Mouse (Mus musculus) stomach, postnatal 0 days (tissue): ENCODE results near the gene Fkbp5.

Source experiments
- CTCF ChIP-seq: IDR thresholded peaks from 2 replicates; pipeline ENCODE4 v1.5.1; 2016; ENCODE audit warnings: antibody characterized with exemption, low read depth, mild to moderate bottlenecking, moderate library complexity
- EP300 ChIP-seq: optimal IDR thresholded peaks from 2 replicates; pipeline ENCODE3; 2016; ENCODE audit warnings: antibody characterized with exemption

DNA sequence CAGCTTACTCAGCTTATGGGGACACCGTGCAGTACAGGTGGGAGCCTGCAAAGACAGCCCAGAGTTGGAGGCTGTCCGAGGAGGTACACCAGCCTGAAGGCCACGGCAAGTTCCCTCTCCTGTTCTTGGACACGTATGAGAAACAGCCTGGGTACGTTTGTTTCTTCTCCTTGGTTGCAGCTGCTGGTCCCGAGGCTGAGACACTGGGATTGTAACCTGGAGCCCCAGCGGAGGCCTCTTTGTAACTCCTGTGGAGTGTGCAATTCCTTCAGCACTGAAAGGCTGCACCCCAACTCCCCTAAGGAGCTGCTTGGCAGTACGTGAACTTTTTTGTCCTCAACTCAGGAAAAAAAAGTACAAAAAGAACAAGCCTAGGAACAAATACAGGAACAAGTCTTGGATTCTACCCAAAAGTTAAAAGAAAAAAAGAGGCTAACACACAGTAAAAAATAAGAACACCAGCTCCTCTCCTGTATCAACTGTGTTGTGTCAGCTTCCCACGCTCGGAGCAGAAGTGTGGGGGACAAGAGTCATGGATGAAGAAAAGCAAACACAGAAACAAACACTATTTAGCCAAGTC, 105.9 kb downstream of the Fkbp5 start:
- no peak for TF ChIP-seq CTCF
- TF ChIP-seq EP300: no peak
